Mouse (Mus musculus): Measurements from ENCODE around the gene Tnfrsf1b. TPM values are rescaled to one million over a fixed set of nuclear protein-coding genes. Genes with fewer than 3 reads are reported as not detected.
A peak's percentile ranks its signal among the peaks of the same experiment; 100 is the strongest.
"Not testable (repeated sequence)": the region's sequence is repeated elsewhere in the genome, so short reads cannot be mapped to it uniquely, and the experiment has no call there.

Tnfrsf1b gene
- polyA plus RNA-seq, 1 experiment = 8.4 TPM

DNA sequence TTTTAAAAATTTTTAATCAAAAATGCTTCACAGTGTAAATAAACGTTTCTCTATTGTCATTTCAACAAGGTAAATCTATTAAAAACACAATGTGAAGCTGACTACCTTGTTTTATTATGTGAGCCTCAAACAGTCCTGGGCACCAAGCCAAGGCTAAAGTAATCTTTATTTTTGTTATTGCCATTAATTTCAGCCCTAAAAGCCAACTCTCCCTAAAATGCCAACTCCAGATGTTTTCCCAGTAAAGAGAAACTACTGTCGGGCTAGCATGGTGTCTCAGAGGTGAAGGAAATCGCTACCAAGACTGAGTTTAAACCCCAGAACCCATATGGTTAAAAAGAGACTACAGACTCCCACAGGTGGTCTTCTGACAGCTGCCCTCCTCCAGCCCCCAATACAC is 53.3 kb downstream of the Tnfrsf1b start:
- Histone ChIP-seq H3K36me3 (ENCODE audit: control insufficient read depth, insufficient read depth, low read length) (no peaks in the 10 kb centered on the region), H3K27me3 (replicated peaks; ENCODE audit: control insufficient read depth, insufficient read depth, low read length) (no peaks in the 10 kb centered on the region), H3K4me1 (ENCODE audit: control insufficient read depth, insufficient read depth, low read length) (peaks cover 6% of the 10 kb centered on the region; the same call in 1 of the 2 replicates), H3K4me3 (ENCODE audit: insufficient read depth, low read depth, low read length) (peak overlapping the region; percentile 89; the same call in 1 of the 2 replicates), H3K27ac (ENCODE audit: insufficient read depth, low read depth, low read length) (no peak overlapping the region)
- WGBS = 18% methylated on average over 3 of the region's 3 CpGs
- no peak for TF ChIP-seq CTCF (conservative IDR thresholded peaks at IDR 0.05; ENCODE audit: insufficient read depth, insufficient read length, low read depth, low read length)
- no peak for TF ChIP-seq POLR2A (IDR thresholded peaks at IDR 0.05; ENCODE audit: low read depth, low read length)
- no peak for DNase-seq

DNA sequence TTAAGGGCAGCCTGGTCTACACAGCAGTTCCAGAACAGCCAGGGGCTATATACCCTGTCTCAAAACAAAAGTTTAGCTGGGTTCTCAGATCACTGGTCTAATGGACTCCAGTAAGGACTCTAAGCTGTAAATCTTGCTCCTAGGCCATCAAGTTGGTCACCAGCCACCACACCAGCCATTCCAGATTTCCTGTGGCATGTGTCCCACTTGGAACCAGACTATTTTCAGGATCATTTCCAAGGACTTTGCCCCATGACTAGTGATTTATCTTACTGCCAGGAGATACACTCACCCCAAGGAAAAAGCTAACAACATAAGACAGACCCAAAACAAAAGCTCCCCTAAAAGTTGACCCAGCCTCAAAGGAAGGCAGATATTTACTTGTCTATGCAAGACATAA is 54.0 kb downstream of the Tnfrsf1b start:
- Histone ChIP-seq H3K4me1 (ENCODE audit: control insufficient read depth, insufficient read depth, low read length) (peaks cover 6% of the 10 kb centered on the region; the same call in 1 of the 2 replicates), H3K27me3 (replicated peaks; ENCODE audit: control insufficient read depth, insufficient read depth, low read length) (no peaks in the 10 kb centered on the region), H3K27ac (ENCODE audit: insufficient read depth, low read depth, low read length) (peak overlapping the region; percentile 20; the same call in 1 of the 2 replicates), H3K4me3 (ENCODE audit: insufficient read depth, low read depth, low read length) (no peak overlapping the region), H3K36me3 (ENCODE audit: control insufficient read depth, insufficient read depth, low read length) (no peaks in the 10 kb centered on the region)
- DNase-seq = peak; percentile 89
- TF ChIP-seq POLR2A (IDR thresholded peaks at IDR 0.05; ENCODE audit: low read depth, low read length) = no peak
- TF ChIP-seq CTCF (conservative IDR thresholded peaks at IDR 0.05; ENCODE audit: insufficient read depth, insufficient read length, low read depth, low read length) = no peak

DNA sequence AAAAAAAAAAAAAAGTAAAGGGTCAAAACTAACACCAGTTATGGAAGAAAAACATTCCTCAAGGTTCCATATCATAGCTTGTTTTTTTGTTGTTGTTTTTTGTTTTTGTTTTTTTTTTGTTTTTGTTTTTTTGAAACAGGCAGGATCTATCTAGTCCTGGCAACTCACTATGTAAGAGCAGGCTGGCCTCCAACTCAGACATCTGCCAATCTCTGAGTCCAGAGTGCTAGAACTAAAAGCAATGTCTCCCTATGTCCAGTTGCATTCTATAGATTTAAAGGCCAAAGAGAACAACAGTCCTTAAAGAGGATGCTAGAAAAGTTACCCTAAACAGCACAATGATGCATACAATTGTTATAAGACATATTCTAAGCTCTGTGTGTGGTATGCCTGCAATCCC is 58.1 kb downstream of the Tnfrsf1b start:
- TF ChIP-seq CTCF (conservative IDR thresholded peaks at IDR 0.05; ENCODE audit: insufficient read depth, insufficient read length, low read depth, low read length) = no peak
- TF ChIP-seq POLR2A (IDR thresholded peaks at IDR 0.05; ENCODE audit: low read depth, low read length) = no peak
- H3K4me1 ChIP-seq (ENCODE audit: control insufficient read depth, insufficient read depth, low read length) = peaks cover 6% of the 10 kb centered on the region; the same call in 1 of the 2 replicates
- 0 out of 2 replicates have a peak, but pooled peaks cover 1% of the 10 kb centered on the region for H3K36me3 ChIP-seq (ENCODE audit: control insufficient read depth, insufficient read depth, low read length)
- H3K27me3 ChIP-seq (replicated peaks; ENCODE audit: control insufficient read depth, insufficient read depth, low read length) = no peaks in the 10 kb centered on the region
- no peak overlapping the region for H3K4me3 ChIP-seq (ENCODE audit: insufficient read depth, low read depth, low read length)
- H3K27ac ChIP-seq (ENCODE audit: insufficient read depth, low read depth, low read length) = no peak overlapping the region
- DNase-seq = no peak

DNA sequence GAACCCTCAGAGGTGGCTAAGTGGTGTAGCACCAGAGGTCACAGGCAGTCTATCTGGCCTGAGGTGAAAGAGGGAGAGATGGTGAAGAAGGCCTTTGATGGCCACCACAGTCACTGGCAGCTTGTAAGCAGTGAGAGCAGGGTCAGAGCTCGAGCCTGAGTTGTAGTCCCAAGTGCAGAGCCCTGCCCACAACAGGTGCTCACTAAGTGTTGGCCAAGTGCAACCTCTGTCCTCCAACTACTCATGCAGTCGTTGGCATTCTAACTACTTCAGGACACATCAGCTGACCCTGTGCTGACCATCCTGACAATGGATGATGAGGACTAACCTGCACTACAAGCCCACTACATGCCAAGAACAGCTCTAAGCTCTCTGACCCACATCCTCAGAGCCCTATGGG is 59.1 kb downstream of the Tnfrsf1b start:
- Histone ChIP-seq H3K4me1 (ENCODE audit: control insufficient read depth, insufficient read depth, low read length) (peaks cover 3% of the 10 kb centered on the region; the same call in 1 of the 2 replicates), H3K27ac (ENCODE audit: insufficient read depth, low read depth, low read length) (no peak overlapping the region), H3K4me3 (ENCODE audit: insufficient read depth, low read depth, low read length) (no peak overlapping the region), H3K36me3 (ENCODE audit: control insufficient read depth, insufficient read depth, low read length) (0 out of 2 replicates have a peak, but pooled peaks cover 1% of the 10 kb centered on the region), H3K27me3 (replicated peaks; ENCODE audit: control insufficient read depth, insufficient read depth, low read length) (no peaks in the 10 kb centered on the region)
- WGBS = 42% methylated on average over 2 of the region's 2 CpGs
- TF ChIP-seq POLR2A (IDR thresholded peaks at IDR 0.05; ENCODE audit: low read depth, low read length) = no peak
- peak; percentile 33 for DNase-seq

DNA sequence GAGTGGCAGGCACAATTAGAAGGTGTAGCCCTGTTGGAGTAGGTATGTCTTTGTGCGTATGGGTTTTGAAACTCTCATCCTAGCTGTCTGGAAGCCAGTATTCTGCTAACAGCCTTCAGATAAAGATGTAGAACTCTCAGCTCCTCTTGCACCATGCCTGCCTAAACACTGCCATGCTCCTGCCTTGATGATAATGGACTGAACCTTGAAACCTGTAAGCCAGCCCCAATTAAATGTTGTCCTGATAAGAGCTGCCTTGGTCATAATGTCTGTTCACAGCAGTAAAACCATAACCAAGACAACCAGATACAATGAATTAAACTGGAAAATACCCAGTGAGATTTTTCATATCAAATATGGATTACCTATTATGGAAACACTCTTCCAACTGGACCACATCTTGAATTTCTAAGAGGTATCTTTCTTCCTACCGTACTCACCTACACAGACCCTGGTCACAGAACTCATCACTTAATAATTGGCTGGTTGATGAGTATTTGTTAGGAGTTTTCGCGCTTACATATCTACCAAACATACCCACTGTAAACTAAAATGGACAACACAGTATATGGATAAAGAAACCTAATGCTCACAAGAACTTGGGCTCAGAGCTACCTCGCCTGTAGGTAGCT is 67.6 kb downstream of the Tnfrsf1b start:
- Histone ChIP-seq H3K27ac (ENCODE audit: insufficient read depth, low read depth, low read length) (no peak overlapping the region), H3K36me3 (ENCODE audit: control insufficient read depth, insufficient read depth, low read length) (peaks cover 5% of the 10 kb centered on the region), H3K4me1 (ENCODE audit: control insufficient read depth, insufficient read depth, low read length) (no peaks in the 10 kb centered on the region), H3K4me3 (ENCODE audit: insufficient read depth, low read depth, low read length) (no peak overlapping the region), H3K27me3 (replicated peaks; ENCODE audit: control insufficient read depth, insufficient read depth, low read length) (no peaks in the 10 kb centered on the region)
- TF ChIP-seq POLR2A (IDR thresholded peaks at IDR 0.05; ENCODE audit: low read depth, low read length) = no peak
- no peak for TF ChIP-seq CTCF (conservative IDR thresholded peaks at IDR 0.05; ENCODE audit: insufficient read depth, insufficient read length, low read depth, low read length)
- DNase-seq = no peak
- 96% methylated on average over 5 of the region's 5 CpGs for WGBS

DNA sequence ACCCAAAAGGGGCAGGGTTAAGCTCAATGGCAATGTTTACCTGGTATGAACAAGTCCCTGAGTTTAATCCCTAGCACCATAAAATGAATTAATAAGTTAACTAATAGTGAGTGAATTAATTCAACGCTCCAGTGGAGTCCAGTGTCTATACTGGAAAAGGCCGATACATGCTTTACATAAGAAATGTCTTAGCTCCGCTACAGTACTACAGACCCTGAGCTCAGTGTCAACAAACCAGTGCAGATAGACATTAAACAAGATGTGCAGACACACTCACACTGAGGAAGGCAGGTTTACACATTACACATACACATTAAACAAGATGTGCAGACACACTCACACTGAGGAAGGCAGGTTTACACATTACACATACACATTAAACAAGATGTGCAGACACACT is 81.1 kb downstream of the Tnfrsf1b start:
- not testable (repeated sequence) for H3K27me3 ChIP-seq (replicated peaks; ENCODE audit: control insufficient read depth, insufficient read depth, low read length); DNase-seq; H3K4me1 ChIP-seq (ENCODE audit: control insufficient read depth, insufficient read depth, low read length); H3K4me3 ChIP-seq (ENCODE audit: insufficient read depth, low read depth, low read length); H3K27ac ChIP-seq (ENCODE audit: insufficient read depth, low read depth, low read length)
- peaks cover 13% of the 10 kb centered on the region for H3K36me3 ChIP-seq (ENCODE audit: control insufficient read depth, insufficient read depth, low read length)
- WGBS = 51% methylated on average over 3 of the region's 3 CpGs

DNA sequence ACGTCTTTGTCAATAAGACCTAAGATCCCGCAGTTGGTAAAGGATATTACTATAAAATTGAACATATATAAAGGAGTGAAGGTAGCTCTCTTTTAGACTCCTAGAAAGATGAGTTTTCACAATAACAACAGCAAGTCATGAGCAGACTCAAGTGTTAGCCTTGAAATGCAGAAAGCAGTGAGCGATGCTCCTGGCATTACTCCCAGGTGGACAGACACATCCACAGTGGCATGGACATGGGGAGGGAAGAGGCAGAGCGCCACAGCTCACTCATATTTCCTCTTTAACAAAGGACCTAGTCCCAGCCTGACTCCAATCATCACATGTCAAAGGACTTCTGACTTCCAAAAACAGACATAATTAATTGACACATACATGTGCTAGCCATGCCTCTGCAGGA is 82.6 kb downstream of the Tnfrsf1b start:
- no peak overlapping the region for H3K4me3 ChIP-seq (ENCODE audit: insufficient read depth, low read depth, low read length)
- WGBS = 95% methylated on average over 4 of the region's 4 CpGs
- H3K27ac ChIP-seq (ENCODE audit: insufficient read depth, low read depth, low read length) = no peak overlapping the region
- H3K27me3 ChIP-seq (replicated peaks; ENCODE audit: control insufficient read depth, insufficient read depth, low read length) = no peaks in the 10 kb centered on the region
- DNase-seq = no peak
- no peaks in the 10 kb centered on the region for H3K4me1 ChIP-seq (ENCODE audit: control insufficient read depth, insufficient read depth, low read length)
- no peak for TF ChIP-seq POLR2A (IDR thresholded peaks at IDR 0.05; ENCODE audit: low read depth, low read length)
- no peak for TF ChIP-seq CTCF (conservative IDR thresholded peaks at IDR 0.05; ENCODE audit: insufficient read depth, insufficient read length, low read depth, low read length)
- peaks cover 11% of the 10 kb centered on the region for H3K36me3 ChIP-seq (ENCODE audit: control insufficient read depth, insufficient read depth, low read length)

Other genes starting within 250 kb of the Tnfrsf1b start
- gene Vps13d, start 51.9 kb downstream of the Tnfrsf1b start, polyA plus RNA-seq (2012; rRNA removed) = 18.4 and 19.8 TPM in 2 replicates
- gene Tnfrsf8, start 68.3 kb upstream of the Tnfrsf1b start, polyA plus RNA-seq (2012; rRNA removed) = 0.03 and 0.11 TPM in 2 replicates

All from kidney, adult 2 months (tissue).